Mouse (Mus musculus): ENCODE measurements around the gene Sumo3. TPM values are rescaled to one million over a fixed set of nuclear protein-coding genes. Genes with fewer than 3 reads are reported as not detected.

Gene Sumo3
- total and polyA plus RNA-seq, 3 experiments = 151 to 342 TPM; not detected in 1

GRCm38 (mm10) chr10:77565005-77565404 lies 40.9 kb upstream of the Sumo3 start:
- peak overlapping the region; percentile 15; the same call in 1 of the 2 replicates for H3K9ac ChIP-seq (ENCODE audit: control insufficient read depth, low read depth, low read length, poor library complexity, severe bottlenecking)
- H3K4me3 ChIP-seq (ENCODE audit: control insufficient read depth in 1 of 2, insufficient read depth in 1 of 2, low read depth in 2 of 2, low read length in 2 of 2) = no peak overlapping the region
- H3K4me1 ChIP-seq (ENCODE audit: control insufficient read depth in 1 of 2, insufficient read depth in 2 of 2, low read length in 2 of 2) = peaks cover 25 to 52% of the 10 kb centered on the region in 2 experiments
- no peaks in the 10 kb centered on the region for H3K79me2 ChIP-seq (ENCODE audit: control insufficient read depth, insufficient read depth, low read length, poor library complexity)
- peak overlapping the region; percentile 82 for H3K27ac ChIP-seq (ENCODE audit: control insufficient read depth, low read depth, low read length)
- peaks cover 7 to 30% of the 10 kb centered on the region in 2 experiments for H3K36me3 ChIP-seq (ENCODE audit: control insufficient read depth in 1 of 2, insufficient read depth in 2 of 2, low read length in 2 of 2)
- H3K9me3 ChIP-seq (replicated peaks; ENCODE audit: insufficient read depth, low read length) = no peaks in the 10 kb centered on the region
- peak; percentile 94 for DNase-seq (ENCODE audit: low read depth, low spot score)
- H3K27me3 ChIP-seq (ENCODE audit: control insufficient read depth in 1 of 2, insufficient read depth in 2 of 2, low read length in 2 of 2) = no peaks in the 10 kb centered on the region
- TF ChIP-seq KAT2A (conservative IDR thresholded peaks at IDR 0.05; ENCODE audit: low read depth, low read length) = no peak
- TF ChIP-seq RAD21 (IDR thresholded peaks at IDR 0.05; ENCODE audit: low read depth, low read length) = no peak
- TF ChIP-seq NRF1 (IDR thresholded peaks at IDR 0.05; ENCODE audit: insufficient read depth, low read depth, low read length, poor library complexity, severe bottlenecking) = no peak
- TF ChIP-seq USF2 (IDR thresholded peaks at IDR 0.05; ENCODE audit: borderline replicate concordance in 1 of 2, insufficient read depth in 1 of 2, low read depth in 1 of 2, low read length in 2 of 2) = no peak
- no peak for TF ChIP-seq JUND (IDR thresholded peaks at IDR 0.05; ENCODE audit: low read depth, low read length)
- no peak for TF ChIP-seq POLR2AphosphoS5 (IDR thresholded peaks at IDR 0.05; ENCODE audit: borderline replicate concordance, low read depth, low read length)
- peak; percentile 77 for TF ChIP-seq TCF12 (IDR thresholded peaks at IDR 0.05; ENCODE audit: low read depth, low read length)
- peak; percentile 61 for TF ChIP-seq GATA1 (IDR thresholded peaks at IDR 0.05; ENCODE audit: low read depth, low read length)
- TF ChIP-seq MAZ (IDR thresholded peaks at IDR 0.05; ENCODE audit: low read depth, low read length) = peak; percentile 63; the same call in 1 of the 2 replicates
- no peak for TF ChIP-seq SMC3 (IDR thresholded peaks at IDR 0.05; ENCODE audit: low read depth, low read length)
- TF ChIP-seq TBP (IDR thresholded peaks at IDR 0.05; ENCODE audit: low read depth, low read length) = peak; percentile 82
- no peak for TF ChIP-seq MEF2A (IDR thresholded peaks at IDR 0.05; ENCODE audit: extremely low read depth, insufficient replicate concordance, low read depth, low read length, poor library complexity, severe bottlenecking)
- TF ChIP-seq ELF1 (IDR thresholded peaks at IDR 0.05; ENCODE audit: low read depth, low read length) = no peak
- TF ChIP-seq NELFE (IDR thresholded peaks at IDR 0.05; ENCODE audit: low read depth, low read length) = no peak
- peak; percentile 80 for TF ChIP-seq MXI1 (IDR thresholded peaks at IDR 0.05; ENCODE audit: low read depth, low read length)
- no peak for TF ChIP-seq CHD1 (IDR thresholded peaks at IDR 0.05; ENCODE audit: low read depth, low read length)
- TF ChIP-seq CHD2 (IDR thresholded peaks at IDR 0.05; ENCODE audit: low read length) = no peak; the same call in 1 of the 2 replicates
- peak; percentile 78 for TF ChIP-seq SIN3A (IDR thresholded peaks at IDR 0.05; ENCODE audit: low read length)
- TF ChIP-seq BHLHE40 (IDR thresholded peaks at IDR 0.05; ENCODE audit: borderline replicate concordance, low read depth, low read length) = no peak
- peak; percentile 88 for TF ChIP-seq TAL1 (IDR thresholded peaks at IDR 0.05; ENCODE audit: low read length)
- peak in 1 of 2 experiments; percentile 42; a peak in 1 of 4 replicates for TF ChIP-seq POLR2A (IDR thresholded peaks at IDR 0.05; ENCODE audit: control insufficient read depth in 1 of 2, insufficient read depth in 1 of 2, low read depth in 1 of 2, low read length in 2 of 2, poor library complexity in 1 of 2)
- no peak for TF ChIP-seq USF1 (IDR thresholded peaks at IDR 0.05; ENCODE audit: low read depth, low read length)
- no peak for TF ChIP-seq ZC3H11A (IDR thresholded peaks at IDR 0.05; ENCODE audit: low read depth, low read length)
- TF ChIP-seq ZKSCAN1 (IDR thresholded peaks at IDR 0.05; ENCODE audit: low read depth, low read length) = no peak
- TF ChIP-seq E2F4 (IDR thresholded peaks at IDR 0.05; ENCODE audit: borderline replicate concordance, low read depth, low read length) = no peak
- no peak for TF ChIP-seq ZMIZ1 (IDR thresholded peaks at IDR 0.05; ENCODE audit: low read depth, low read length)
- TF ChIP-seq POLR2AphosphoS2 (IDR thresholded peaks at IDR 0.05; ENCODE audit: low read length) = no peak
- peak; percentile 53; the same call in 1 of the 2 replicates for TF ChIP-seq ETS1 (IDR thresholded peaks at IDR 0.05; ENCODE audit: low read depth, low read length)
- no peak for TF ChIP-seq MYB (IDR thresholded peaks at IDR 0.05; ENCODE audit: low read depth, low read length)
- TF ChIP-seq GABPA (IDR thresholded peaks at IDR 0.05; ENCODE audit: low read depth, low read length) = no peak
- no peak for TF ChIP-seq MAFK (IDR thresholded peaks at IDR 0.05; ENCODE audit: borderline replicate concordance, low read depth, low read length)
- peak; percentile 80 for TF ChIP-seq MAX (IDR thresholded peaks at IDR 0.05; ENCODE audit: low read length)
- TF ChIP-seq HCFC1 (IDR thresholded peaks at IDR 0.05; ENCODE audit: low read depth, low read length) = no peak
- no peak for TF ChIP-seq CTCF (IDR thresholded peaks at IDR 0.05 in 2 of 3, conservative IDR thresholded peaks at IDR 0.05 in 1 of 3; ENCODE audit: control insufficient read depth in 1 of 3, insufficient read depth in 1 of 3, low read depth in 2 of 3, low read length in 3 of 3, poor library complexity in 1 of 3, severe bottlenecking in 1 of 3)
- TF ChIP-seq MYC (IDR thresholded peaks at IDR 0.05; ENCODE audit: low read depth, low read length) = peak; percentile 88
- TF ChIP-seq ZNF384 (IDR thresholded peaks at IDR 0.05; ENCODE audit: low read depth, low read length) = no peak
- TF ChIP-seq UBTF (IDR thresholded peaks at IDR 0.05; ENCODE audit: borderline replicate concordance, insufficient read depth, low read depth, low read length) = no peak
- TF ChIP-seq EP300 (IDR thresholded peaks at IDR 0.05; ENCODE audit: low read depth in 1 of 2, low read length in 2 of 2) = peak; percentile 59 to 82; a peak in 3 of 4 replicates

Data from MEL (cell line).